Mouse (Mus musculus): Measurements from ENCODE around the gene Usp22.
"Not testable (repeated sequence)": the region's sequence is repeated elsewhere in the genome, so short reads cannot be mapped to it uniquely, and the experiment has no call there.

The Usp22 gene

GRCm38 (mm10) chr11:61174821-61175658, at the start of gene Usp22:
Gene Usp22, minus strand, starts transcription at chr11:61175055.
- DNase-seq, result peak; percentile 100

- no peak for DNase-seq
Measured at GRCm38 (mm10) chr11:61224234-61224744, 49.4 kb upstream of the Usp22 start.

GRCm38 (mm10) chr11:61222971-61223745, 48.3 kb upstream of the Usp22 start:
- no peak for DNase-seq

GRCm38 (mm10) chr11:61222007-61222406, 47.2 kb upstream of the Usp22 start:
- DNase-seq, result no peak

GRCm38 (mm10) chr11:61220156-61220881, 45.5 kb upstream of the Usp22 start:
- DNase-seq, result no peak

- no peak for DNase-seq
Measured at GRCm38 (mm10) chr11:61215936-61216335, 41.1 kb upstream of the Usp22 start.

GRCm38 (mm10) chr11:61212102-61212501, 37.2 kb upstream of the Usp22 start:
- DNase-seq, result no peak

- DNase-seq, result peak; percentile 54 to 71
Measured at GRCm38 (mm10) chr11:61208316-61208715, 33.5 kb upstream of the Usp22 start.

GRCm38 (mm10) chr11:61207487-61208246, 32.8 kb upstream of the Usp22 start, which contains the start of gene Aldh3a1:
Gene Aldh3a1, plus strand, starts transcription at chr11:61207537.
- no peak for DNase-seq

GRCm38 (mm10) chr11:61206136-61206535, 31.3 kb upstream of the Usp22 start:
- DNase-seq, result no peak

- DNase-seq, result no peak
Measured at GRCm38 (mm10) chr11:61205167-61205950, 30.5 kb upstream of the Usp22 start.

- DNase-seq, result no peak
Measured at GRCm38 (mm10) chr11:61202810-61203209, 28.0 kb upstream of the Usp22 start.

GRCm38 (mm10) chr11:61202186-61202585, 27.3 kb upstream of the Usp22 start:
- no peak for DNase-seq

GRCm38 (mm10) chr11:61199620-61200362, 24.9 kb upstream of the Usp22 start:
- no peak for DNase-seq

- no peak for DNase-seq
Measured at GRCm38 (mm10) chr11:61197935-61198334, 23.1 kb upstream of the Usp22 start.

GRCm38 (mm10) chr11:61196616-61197353, 21.9 kb upstream of the Usp22 start:
- peak; percentile 49 to 66 for DNase-seq

- DNase-seq, result peak; percentile 76 to 81
Measured at GRCm38 (mm10) chr11:61193392-61193791, 18.5 kb upstream of the Usp22 start.

- DNase-seq, result no peak
Measured at GRCm38 (mm10) chr11:61192779-61193178, 17.9 kb upstream of the Usp22 start.

GRCm38 (mm10) chr11:61192123-61192522, 17.3 kb upstream of the Usp22 start:
- not testable (repeated sequence) for DNase-seq

- no peak for DNase-seq
Measured at GRCm38 (mm10) chr11:61190776-61191175, 15.9 kb upstream of the Usp22 start.

Measured in lung, adult 18-20 months (tissue).